Mouse (Mus musculus): Measurements from ENCODE around the gene Trim72.

GRCm38 (mm10) chr7:128024364-128024763 lies 20.6 kb downstream of the Trim72 start:
- TF ChIP-seq CTCF (IDR thresholded peaks at IDR 0.05; ENCODE audit: borderline replicate concordance, insufficient read depth, low read depth, low read length) (no peak), POLR2A (IDR thresholded peaks at IDR 0.05; ENCODE audit: borderline replicate concordance, insufficient read depth, low read length) (no peak)

All from cerebellum, adult 2 months (tissue).